ENCODE assay signal across 8 mouse cellular contexts in genomic region chr15:99224208-99224911, GRCm38 (mm10). TPM values are rescaled to one million over a fixed set of nuclear protein-coding genes. Genes with fewer than 3 reads are reported as not detected.
DNase-seq lines count a peak whose midpoint lies in the region; ATAC-seq lines count a peak whose summit lies in the region.

Gene Kcnh3 (plus strand): TSS chr15:99224861.

- H3K27me3 ChIP-seq in forebrain, embryonic 13.5 days: peaks cover 99% of the 10 kb centered on the region
- peaks cover 79% of the 10 kb centered on the region for H3K27me3 ChIP-seq in hindbrain, embryonic 15.5 days

- no peaks in the 10 kb centered on the region for H3K36me3 ChIP-seq in forebrain, embryonic 13.5 days (ENCODE audit: poor library complexity, severe bottlenecking)
- no peaks in the 10 kb centered on the region for H3K36me3 ChIP-seq in hindbrain, embryonic 15.5 days

- H3K9ac ChIP-seq in forebrain, embryonic 13.5 days: peak within 1 kb of the TSS; percentile 53
- peak within 1 kb of the TSS; percentile 23; the same call in 1 of the 2 replicates for H3K9ac ChIP-seq in hindbrain, embryonic 15.5 days

- peaks cover 43% of the 10 kb centered on the region for H3K4me1 ChIP-seq in forebrain, embryonic 13.5 days
- peaks cover 31% of the 10 kb centered on the region for H3K4me1 ChIP-seq in hindbrain, embryonic 15.5 days (replicated peaks)

- DNase-seq in MEL-GATA-1-ER (ENCODE audit: extremely low read depth, low read depth): peak; percentile 67
- peak; percentile 87 for DNase-seq in brain, adult 2 months (ENCODE audit: low read depth, low spot score)
- DNase-seq in left cerebral cortex, adult 18-20 months (ENCODE audit: low spot score in 2 of 2): peak; percentile 77 to 83
- peak; percentile 42 for DNase-seq in lung, postnatal 25 days (ENCODE audit: low spot score)
- DNase-seq in right cerebral cortex, postnatal 25 days: peak; percentile 83

- peak within 1 kb of the TSS; percentile 3; the same call in 1 of the 2 replicates for H3K27ac ChIP-seq in forebrain, embryonic 13.5 days
- no peak within 1 kb of the TSS for H3K27ac ChIP-seq in hindbrain, embryonic 15.5 days (replicated peaks)

- ATAC-seq in forebrain, embryonic 13.5 days: peak; percentile 71
- ATAC-seq in hindbrain, embryonic 15.5 days (ENCODE audit: low FRiP score, low read depth): no peak
- no peak for ATAC-seq in erythroid progenitor cell, adult 5-6 weeks (replicated peaks; ENCODE audit: low FRiP score, poor library complexity, severe bottlenecking)

- under 1% methylated on average over 27 of the region's 66 CpGs for WGBS in forebrain, embryonic 13.5 days
- WGBS in hindbrain, embryonic 15.5 days: 1% methylated on average over 65 of the region's 66 CpGs

- H3K4me3 ChIP-seq in forebrain, embryonic 13.5 days: peak within 1 kb of the TSS; percentile 44
- H3K4me3 ChIP-seq in hindbrain, embryonic 15.5 days: peak within 1 kb of the TSS; percentile 38

- peak within 1 kb of the TSS; percentile 66 for H3K4me2 ChIP-seq in forebrain, embryonic 13.5 days
- peak within 1 kb of the TSS; percentile 57 for H3K4me2 ChIP-seq in hindbrain, embryonic 15.5 days

- H3K9me3 ChIP-seq in forebrain, embryonic 13.5 days (replicated peaks): no peaks in the 10 kb centered on the region
- H3K9me3 ChIP-seq in hindbrain, embryonic 15.5 days: no peaks in the 10 kb centered on the region

RNA-seq across cellular contexts. Expression of gene Kcnh3, which starts in this region (rescaled TPM):
- polyA plus RNA-seq in forebrain, embryonic 13.5 days (2015; fragmentation: Nextera tagmentation; extraction: Ambion mirVana): 2.3 and 2.5 TPM in 2 replicates
- polyA plus RNA-seq in hindbrain, embryonic 15.5 days (2015; fragmentation: Nextera tagmentation; extraction: Ambion mirVana): 0.81 and 1.5 TPM in 2 replicates
- 100 to 1,000 TPM; 160 to 178 TPM for total RNA-seq in left cerebral cortex, adult 18-20 months (2021)
- not detected in 2 replicates for total RNA-seq in erythroid progenitor cell, adult 5-6 weeks (2015; ENCODE audit: low replicate concordance)
- not detected in 2 replicates for total RNA-seq in erythroid progenitor cell, adult 5-6 weeks (2017; ENCODE audit: low replicate concordance)

Comparison
In these comparisons a context has a peak if more than half of its experiments do, and no peak if none do; other contexts are left out.
1. RNA of gene Kcnh3 (total RNA-seq): 160 to 178 TPM in left cerebral cortex, adult 18-20 months; not detected in erythroid progenitor cell, adult 5-6 weeks; every median in the first group is over 100 times any median in the second.
2. Peak in every context shown above with its lines, with median percentiles within 50 percentile points of each other: DNase-seq.